In the genomic region with DNA sequence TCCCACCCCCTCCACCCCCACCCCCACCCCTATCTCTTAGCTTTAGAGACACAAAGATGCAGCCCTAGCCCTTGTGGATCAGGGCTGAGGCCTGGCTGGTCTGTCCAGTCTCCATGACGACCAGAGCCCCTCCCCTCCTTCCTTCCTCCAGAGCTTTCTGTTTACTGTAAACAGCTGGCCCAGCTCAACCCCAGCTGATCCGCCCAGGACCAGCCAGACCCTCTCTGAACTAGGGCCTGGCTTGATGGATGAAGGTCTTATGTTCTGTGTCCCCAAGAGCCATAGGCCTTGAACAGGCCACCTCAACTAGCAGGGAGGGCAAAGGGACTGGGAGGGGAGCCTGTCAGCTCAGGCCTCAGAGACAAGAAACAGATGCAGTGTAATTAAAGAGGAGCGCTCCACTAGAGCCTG, we compare ENCODE assay signal across 8 mouse cellular contexts. TPM values are rescaled to one million over a fixed set of nuclear protein-coding genes. Genes with fewer than 3 reads are reported as not detected.
A peak's percentile ranks its signal among the peaks of the same experiment; 100 is the strongest.
DNase-seq lines count a peak whose midpoint lies in the region; ATAC-seq and TF ChIP-seq lines count a peak whose summit lies in the region.

No protein-coding gene starts in this region.

- WGBS in intestine, embryonic 15.5 days = 29% methylated on average over 3 of the region's 3 CpGs
- 42% methylated on average over 3 of the region's 3 CpGs for WGBS in liver, postnatal 0 days (ENCODE audit: insufficient replicate concordance)

- H3K9me3 ChIP-seq in ES-Bruce4 (replicated peaks; ENCODE audit: control insufficient read depth, insufficient read depth, low read length, poor library complexity, severe bottlenecking) = no peaks in the 10 kb centered on the region
- no peaks in the 10 kb centered on the region for H3K9me3 ChIP-seq in intestine, embryonic 15.5 days
- no peaks in the 10 kb centered on the region for H3K9me3 ChIP-seq in liver, postnatal 0 days (ENCODE audit: low read length)

- no peak overlapping the region for H3K4me3 ChIP-seq in ES-Bruce4 (ENCODE audit: low read depth, low read length)
- H3K4me3 ChIP-seq in brown adipose tissue, adult 24 weeks (ENCODE audit: insufficient read depth, low read depth, low read length) = no peak overlapping the region
- H3K4me3 ChIP-seq in intestine, embryonic 15.5 days (replicated peaks) = no peak overlapping the region
- H3K4me3 ChIP-seq in liver, postnatal 0 days (ENCODE audit: low read depth, low read length) = no peak overlapping the region

- peaks cover 2% of the 10 kb centered on the region for H3K4me1 ChIP-seq in ES-Bruce4 (ENCODE audit: control insufficient read depth, insufficient read depth, low read length)
- H3K4me1 ChIP-seq in brown adipose tissue, adult 24 weeks (ENCODE audit: control insufficient read depth, insufficient read depth, insufficient read length, low read length) = peaks cover 31% of the 10 kb centered on the region
- peaks cover 32% of the 10 kb centered on the region for H3K4me1 ChIP-seq in intestine, embryonic 15.5 days (replicated peaks)
- peaks cover 20% of the 10 kb centered on the region for H3K4me1 ChIP-seq in liver, postnatal 0 days (ENCODE audit: insufficient read depth)

- 0 out of 2 replicates have a peak, but pooled peaks have one; percentile 43 for TF ChIP-seq EP300 in ES-Bruce4 (IDR thresholded peaks at IDR 0.05; ENCODE audit: insufficient read depth, low read depth, low read length)
- no peak for TF ChIP-seq EP300 in liver, postnatal 0 days (IDR thresholded peaks at IDR 0.05; ENCODE audit: low read depth)

- no peaks in the 10 kb centered on the region for H3K27me3 ChIP-seq in ES-Bruce4 (ENCODE audit: control insufficient read depth, insufficient read depth, low read length, poor library complexity, severe bottlenecking)
- no peaks in the 10 kb centered on the region for H3K27me3 ChIP-seq in intestine, embryonic 15.5 days (replicated peaks)
- no peaks in the 10 kb centered on the region for H3K27me3 ChIP-seq in liver, postnatal 0 days (ENCODE audit: insufficient read depth, low read length)

- no peaks in the 10 kb centered on the region for H3K36me3 ChIP-seq in ES-Bruce4 (ENCODE audit: control insufficient read depth, insufficient read depth, low read length, poor library complexity, severe bottlenecking)
- no peaks in the 10 kb centered on the region for H3K36me3 ChIP-seq in intestine, embryonic 15.5 days
- H3K36me3 ChIP-seq in liver, postnatal 0 days (replicated peaks; ENCODE audit: insufficient read depth, low read length) = no peaks in the 10 kb centered on the region

- H3K9ac ChIP-seq in ES-Bruce4 (ENCODE audit: low read depth, poor library complexity, severe bottlenecking) = no peak overlapping the region
- no peak overlapping the region for H3K9ac ChIP-seq in intestine, embryonic 15.5 days
- no peak overlapping the region for H3K9ac ChIP-seq in liver, postnatal 0 days (replicated peaks)

- TF ChIP-seq CTCF in ES-Bruce4 (IDR thresholded peaks at IDR 0.05; ENCODE audit: low read depth, low read length) = no peak
- TF ChIP-seq CTCF in liver, postnatal 0 days (IDR thresholded peaks at IDR 0.05; ENCODE audit: low read depth) = no peak

- no peak overlapping the region for H3K27ac ChIP-seq in ES-Bruce4 (ENCODE audit: insufficient read depth, low read length)
- H3K27ac ChIP-seq in brown adipose tissue, adult 24 weeks (replicated peaks; ENCODE audit: low read depth, low read length) = peak overlapping the region; percentile 23; the same call in 1 of the 2 replicates
- peak overlapping the region; percentile 64 for H3K27ac ChIP-seq in intestine, embryonic 15.5 days
- peak overlapping the region; percentile 49; the same call in 1 of the 2 replicates for H3K27ac ChIP-seq in liver, postnatal 0 days (ENCODE audit: low read depth)

- DNase-seq in liver, postnatal 0 days = no peak
- no peak for DNase-seq in layer of hippocampus, postnatal 10 days (ENCODE audit: low spot score in 2 of 2)
- no peak for DNase-seq in urinary bladder, postnatal 25 days (ENCODE audit: low spot score)
- DNase-seq in cerebellum, adult 9-10 months = no peak
- no peak for DNase-seq in gastrocnemius, adult 18-20 months (ENCODE audit: low spot score)

- TF ChIP-seq POLR2A in ES-Bruce4 (IDR thresholded peaks at IDR 0.05; ENCODE audit: insufficient read depth, low read length) = no peak

- ATAC-seq in intestine, embryonic 15.5 days = peak; percentile 55
- ATAC-seq in liver, postnatal 0 days = no peak

- H3K4me2 ChIP-seq in intestine, embryonic 15.5 days (replicated peaks) = no peak overlapping the region
- H3K4me2 ChIP-seq in liver, postnatal 0 days (ENCODE audit: low read depth, low read length) = no peak overlapping the region

RNA-seq across cellular contexts. Expression of gene Vps18, which starts 16.3 kb away (rescaled TPM):
- polyA plus RNA-seq in ES-Bruce4 (2011; ENCODE audit: insufficient read depth, insufficient read length, low read depth, missing spikeins) = 11.7 and 12.8 TPM in 2 replicates
- polyA plus RNA-seq in brown adipose tissue, adult 24 weeks (2012; ENCODE audit: insufficient read depth, insufficient read length, missing spikeins) = 3.6 and 4.8 TPM in 2 replicates
- polyA plus RNA-seq in intestine, embryonic 15.5 days (2015; fragmentation: Nextera tagmentation; extraction: Ambion mirVana) = 20.9 and 22.5 TPM in 2 replicates
- 4.7 TPM in 2 replicates for polyA plus RNA-seq in liver, postnatal 0 days (2015; fragmentation: Nextera tagmentation; extraction: Ambion mirVana)
- total RNA-seq in layer of hippocampus, postnatal 10 days (2021) = 10 to 100 TPM; 31.7 to 34.3 TPM
- 10 to 100 TPM; 10.1 to 10.2 TPM for total RNA-seq in gastrocnemius, adult 18-20 months (2021)

RNA-seq across cellular contexts. Expression of gene Dll4, which starts 20.8 kb away (rescaled TPM):
- 0.18 TPM in 1 of 2 replicates, not detected in the other for polyA plus RNA-seq in ES-Bruce4 (2011; ENCODE audit: insufficient read depth, insufficient read length, low read depth, missing spikeins)
- polyA plus RNA-seq in brown adipose tissue, adult 24 weeks (2012; ENCODE audit: insufficient read depth, insufficient read length, missing spikeins) = 3.2 and 5.8 TPM in 2 replicates
- 8.3 and 8.4 TPM in 2 replicates for polyA plus RNA-seq in intestine, embryonic 15.5 days (2015; fragmentation: Nextera tagmentation; extraction: Ambion mirVana)
- 1.8 and 1.9 TPM in 2 replicates for polyA plus RNA-seq in liver, postnatal 0 days (2015; fragmentation: Nextera tagmentation; extraction: Ambion mirVana)
- total RNA-seq in layer of hippocampus, postnatal 10 days (2021) = 1 to 10 TPM; 7.4 to 7.6 TPM
- 1 to 10 TPM; 3.2 to 4.5 TPM for total RNA-seq in gastrocnemius, adult 18-20 months (2021)

RNA-seq across cellular contexts. Expression of gene Rhov, which starts 33.7 kb away (rescaled TPM):
- 0.36 and 0.78 TPM in 2 replicates for polyA plus RNA-seq in ES-Bruce4 (2011; ENCODE audit: insufficient read depth, insufficient read length, low read depth, missing spikeins)
- polyA plus RNA-seq in brown adipose tissue, adult 24 weeks (2012; ENCODE audit: insufficient read depth, insufficient read length, missing spikeins) = not detected in 2 replicates
- polyA plus RNA-seq in intestine, embryonic 15.5 days (2015; fragmentation: Nextera tagmentation; extraction: Ambion mirVana) = 5.2 and 7.1 TPM in 2 replicates
- polyA plus RNA-seq in liver, postnatal 0 days (2015; fragmentation: Nextera tagmentation; extraction: Ambion mirVana) = not detected in 2 replicates
- total RNA-seq in layer of hippocampus, postnatal 10 days (2021) = 10 to 100 TPM; 12.4 to 15.6 TPM
- total RNA-seq in gastrocnemius, adult 18-20 months (2021) = not detected

RNA-seq across cellular contexts. Expression of gene Chac1, which starts 46.2 kb away (rescaled TPM):
- 3.6 and 3.8 TPM in 2 replicates for polyA plus RNA-seq in ES-Bruce4 (2011; ENCODE audit: insufficient read depth, insufficient read length, low read depth, missing spikeins)
- polyA plus RNA-seq in brown adipose tissue, adult 24 weeks (2012; ENCODE audit: insufficient read depth, insufficient read length, missing spikeins) = 2.1 and 2.3 TPM in 2 replicates
- 2.3 and 2.7 TPM in 2 replicates for polyA plus RNA-seq in intestine, embryonic 15.5 days (2015; fragmentation: Nextera tagmentation; extraction: Ambion mirVana)
- polyA plus RNA-seq in liver, postnatal 0 days (2015; fragmentation: Nextera tagmentation; extraction: Ambion mirVana) = 0.35 and 0.36 TPM in 2 replicates
- total RNA-seq in layer of hippocampus, postnatal 10 days (2021) = 1 to 10 TPM; 7.6 to 7.8 TPM
- 100 to 1,000 TPM in 1 of 2 experiments, 10 to 100 TPM in 1; 50.6 to 108 TPM for total RNA-seq in gastrocnemius, adult 18-20 months (2021)
